Mouse (Mus musculus) gastrocnemius, postnatal 14 days (tissue): Measurements from ENCODE around the gene Psg25. TPM values are rescaled to one million over a fixed set of nuclear protein-coding genes. Genes with fewer than 3 reads are reported as not detected.
"Not testable (repeated sequence)": the region's sequence is repeated elsewhere in the genome, so short reads cannot be mapped to it uniquely, and the experiment has no call there.

Experiments
- DNase-seq: peaks from one replicate; pipeline ENCODE4 v3.0.0; 2021; ENCODE audit warnings: mixed read lengths
- intact Hi-C: fragments of 180-260 bp; cut with DNase I; formaldehyde crosslinking; loops from one replicate; pipeline ENCODE4 v1.15.1; 2025; ENCODE audit warnings: low total_unique reads
- long read RNA-seq, 2 experiments: library from polyadenylated mRNA; stranded (forward); transcript quantifications; one replicate each; pipeline ENCODE4 v2.0.0; 2021
- total RNA-seq, 2 experiments: library from RNA; stranded (reverse); gene quantifications; 2 replicates each; pipeline ENCODE4 v1.2.3; 2021

Gene Psg25
- not detected for total RNA-seq
- long read RNA-seq, experiment 1, result 0 reads
- long read RNA-seq, experiment 2, result 0 reads

- DNase-seq, result no peak
- intact Hi-C loops, result no loop called here
Observed at GRCm38 (mm10) chr7:18532169-18532568, at the start of gene Psg25. TSS of gene Psg25 (minus strand) at chr7:18532269.

GRCm38 (mm10) chr7:18567205-18567604 is 35.1 kb upstream of the Psg25 start, which contains the start of gene Psg27:
TSS of gene Psg27 (minus strand) at chr7:18567305.
- no peak for DNase-seq
- intact Hi-C loops, result no loop called here

- intact Hi-C loops, result no loop called here
- no peak for DNase-seq
Observed at GRCm38 (mm10) chr7:18559850-18560249, 27.8 kb upstream of the Psg25 start.

GRCm38 (mm10) chr7:18555751-18556150 is 23.7 kb upstream of the Psg25 start:
- intact Hi-C loops, DNase-seq: not testable (repeated sequence)

- intact Hi-C loops, result no loop called here
- DNase-seq, result no peak
Observed at GRCm38 (mm10) chr7:18533420-18533819, 1.4 kb upstream of the Psg25 start.

GRCm38 (mm10) chr7:18524668-18525067 is 7.4 kb downstream of the Psg25 start:
- DNase-seq, result no peak
- intact Hi-C loops, result no loop called here

- intact Hi-C loops, DNase-seq: not testable (repeated sequence)
Observed at GRCm38 (mm10) chr7:18512848-18513247, 19.2 kb downstream of the Psg25 start.

- intact Hi-C loops, DNase-seq: not testable (repeated sequence)
Observed at GRCm38 (mm10) chr7:18512417-18512816, 19.7 kb downstream of the Psg25 start.

GRCm38 (mm10) chr7:18511479-18511878 is 20.6 kb downstream of the Psg25 start:
- intact Hi-C loops, result no loop called here
- DNase-seq, result no peak

GRCm38 (mm10) chr7:18484077-18484476 is 48.0 kb downstream of the Psg25 start, which contains the start of gene Psg26:
TSS of gene Psg26 (minus strand) at chr7:18484177.
- intact Hi-C loops, result no loop called here
- no peak for DNase-seq

Other genes with a start within 250 kb of the Psg25 start
- gene Psg18, start 177.3 kb downstream of the Psg25 start, total RNA-seq, result not detected
- gene Psg28, start 100.2 kb downstream of the Psg25 start, total RNA-seq, result not detected
- gene Psg26, start 48.1 kb downstream of the Psg25 start, total RNA-seq, result not detected
- gene Psg27, start 35.0 kb upstream of the Psg25 start, total RNA-seq, result not detected
- not detected for gene Psg23, start 84.2 kb upstream of the Psg25 start, total RNA-seq
- not detected for gene Psg21, start 124.5 kb upstream of the Psg25 start, total RNA-seq
- not detected for gene Psg20, start 153.9 kb upstream of the Psg25 start, total RNA-seq
- gene Psg22, start 185.8 kb upstream of the Psg25 start, total RNA-seq, result not detected